Mouse (Mus musculus) thymus, postnatal 14 days (tissue): ENCODE data around the gene Exoc4.

Source experiments
- DNase-seq: peaks from one replicate; pipeline ENCODE4 v3.0.0; 2021

The Exoc4 gene

GRCm38 (mm10) chr6:33322849-33323248 lies 74.0 kb downstream of the Exoc4 start:
- peak; percentile 26 for DNase-seq

- DNase-seq = no peak
These were observed 74.5 kb downstream of the Exoc4 start for GRCm38 (mm10) chr6:33323386-33323785.

- DNase-seq = no peak
These were observed 79.4 kb downstream of the Exoc4 start for GRCm38 (mm10) chr6:33328326-33328725.

- no peak for DNase-seq
These were observed 98.3 kb downstream of the Exoc4 start for GRCm38 (mm10) chr6:33347088-33347775.

- DNase-seq = no peak
These were observed 112.7 kb downstream of the Exoc4 start for GRCm38 (mm10) chr6:33361613-33362012.

GRCm38 (mm10) chr6:33380517-33380916 lies 131.6 kb downstream of the Exoc4 start:
- no peak for DNase-seq

- DNase-seq = no peak
These were observed 133.3 kb downstream of the Exoc4 start for GRCm38 (mm10) chr6:33382176-33382575.

- DNase-seq = peak; percentile 38
These were observed 143.1 kb downstream of the Exoc4 start for GRCm38 (mm10) chr6:33392020-33392419.

GRCm38 (mm10) chr6:33399491-33399890 lies 150.6 kb downstream of the Exoc4 start:
- DNase-seq = no peak

GRCm38 (mm10) chr6:33401161-33401560 lies 152.3 kb downstream of the Exoc4 start:
- no peak for DNase-seq

GRCm38 (mm10) chr6:33405562-33406275 lies 156.8 kb downstream of the Exoc4 start:
- DNase-seq = peak; percentile 10

- DNase-seq = no peak
These were observed 160.7 kb downstream of the Exoc4 start for GRCm38 (mm10) chr6:33409586-33409985.

- no peak for DNase-seq
These were observed 176.1 kb downstream of the Exoc4 start for GRCm38 (mm10) chr6:33425007-33425406.

GRCm38 (mm10) chr6:33431207-33431787 lies 182.4 kb downstream of the Exoc4 start:
- peak; percentile 14 for DNase-seq

GRCm38 (mm10) chr6:33440508-33440907 lies 191.6 kb downstream of the Exoc4 start:
- DNase-seq = no peak

GRCm38 (mm10) chr6:33453810-33454209 lies 204.9 kb downstream of the Exoc4 start:
- DNase-seq = no peak

GRCm38 (mm10) chr6:33454354-33454753 lies 205.5 kb downstream of the Exoc4 start:
- no peak for DNase-seq

- DNase-seq = no peak
These were observed 206.4 kb downstream of the Exoc4 start for GRCm38 (mm10) chr6:33455238-33455637.

- DNase-seq = no peak
These were observed 216.0 kb downstream of the Exoc4 start for GRCm38 (mm10) chr6:33464862-33465261.

GRCm38 (mm10) chr6:33465392-33465791 lies 216.5 kb downstream of the Exoc4 start:
- no peak for DNase-seq

- DNase-seq = no peak
These were observed 217.4 kb downstream of the Exoc4 start for GRCm38 (mm10) chr6:33466168-33466839.

GRCm38 (mm10) chr6:33468480-33468879 lies 219.6 kb downstream of the Exoc4 start:
- DNase-seq = no peak

GRCm38 (mm10) chr6:33476134-33476533 lies 227.2 kb downstream of the Exoc4 start:
- DNase-seq = no peak

GRCm38 (mm10) chr6:33484568-33484967 lies 235.7 kb downstream of the Exoc4 start:
- no peak for DNase-seq
